Mouse (Mus musculus) embryonic facial prominence, embryonic 11.5 days (tissue): ENCODE data around the gene Tcl1. TPM values are rescaled to one million over a fixed set of nuclear protein-coding genes. Genes with fewer than 3 reads are reported as not detected.
"Not testable (repeated sequence)": the region's sequence is repeated elsewhere in the genome, so short reads cannot be mapped to it uniquely, and the experiment has no call there.

Source experiments
- ATAC-seq: fragments of 200-750 bp; cut with Nextera tagmentation; replicated peaks from 2 replicates; pipeline ENCODE4 v1.8.0; 2017; ENCODE audit warnings: low read depth; ENCODE audit not compliant: insufficient number of reproducible peaks, low FRiP score, low TSS enrichment
- DNase-seq: peaks from one replicate; pipeline ENCODE4 v3.0.0-alpha.2; 2015; ENCODE audit warnings: low spot score
- H3K27ac ChIP-seq: fragments of 300-500 bp; sonication (generic); replicated peaks from 2 replicates; pipeline ENCODE4 v1.5.1; 2014; ENCODE audit warnings: mild to moderate bottlenecking, low read depth, low read length, control low read depth
- H3K27me3 ChIP-seq: fragments of 300-500 bp; sonication (generic); 2 replicates; pipeline ENCODE4 v1.6.1; 2014; ENCODE audit warnings: mild to moderate bottlenecking, low read length, moderate library complexity, mixed read lengths; ENCODE audit not compliant: control insufficient read depth, insufficient read depth
- H3K36me3 ChIP-seq: fragments of 300-500 bp; sonication (generic); replicated peaks from 2 replicates; pipeline ENCODE4 v1.6.1; 2014; ENCODE audit warnings: low read depth, mild to moderate bottlenecking, low read length, moderate library complexity, mixed read lengths; ENCODE audit not compliant: control insufficient read depth, insufficient read depth
- H3K4me1 ChIP-seq: fragments of 300-500 bp; sonication (generic); 2 replicates; pipeline ENCODE4 v1.6.1; 2014; ENCODE audit warnings: low read length, mixed read lengths; ENCODE audit not compliant: control insufficient read depth, insufficient read depth
- H3K4me2 ChIP-seq: fragments of 300-500 bp; sonication (generic); 2 replicates; pipeline ENCODE4 v1.6.1; 2014; ENCODE audit warnings: low read depth, mild to moderate bottlenecking, control low read depth, low read length, moderate library complexity
- H3K4me3 ChIP-seq: fragments of 300-500 bp; sonication (generic); 2 replicates; pipeline ENCODE4 v1.5.1; 2014; ENCODE audit warnings: low read depth, low read length, control low read depth
- H3K9ac ChIP-seq: fragments of 300-500 bp; sonication (generic); replicated peaks from 2 replicates; pipeline ENCODE4 v1.6.1; 2014; ENCODE audit warnings: mild to moderate bottlenecking, control low read depth, low read length
- H3K9me3 ChIP-seq: fragments of 300-500 bp; sonication (generic); replicated peaks from 2 replicates; pipeline ENCODE4 v1.6.1; 2016; ENCODE audit warnings: mild to moderate bottlenecking, low read length, inconsistent platforms, mixed read lengths; ENCODE audit not compliant: control insufficient read depth
- WGBS: fragments of 180-500 bp; shearing (Covaris S2); extraction: QIAGEN DNeasy Blood & Tissue Kit; methylation state at CpG from one replicate; pipeline ENCODE4 v1.1.7; 2014; 5-methylcytosine and 5-hydroxymethylcytosine counted together
- polyA plus RNA-seq: library from polyadenylated mRNA; unstranded; fragments of >200 nt; fragmentation: Nextera tagmentation; extraction: Ambion mirVana; gene quantifications from 2 replicates; pipeline ENCODE4 v1.2.1, GENCODE M21; 2014

Gene Tcl1
- polyA plus RNA-seq, 1 experiment from 2014 or later = not detected

DNA sequence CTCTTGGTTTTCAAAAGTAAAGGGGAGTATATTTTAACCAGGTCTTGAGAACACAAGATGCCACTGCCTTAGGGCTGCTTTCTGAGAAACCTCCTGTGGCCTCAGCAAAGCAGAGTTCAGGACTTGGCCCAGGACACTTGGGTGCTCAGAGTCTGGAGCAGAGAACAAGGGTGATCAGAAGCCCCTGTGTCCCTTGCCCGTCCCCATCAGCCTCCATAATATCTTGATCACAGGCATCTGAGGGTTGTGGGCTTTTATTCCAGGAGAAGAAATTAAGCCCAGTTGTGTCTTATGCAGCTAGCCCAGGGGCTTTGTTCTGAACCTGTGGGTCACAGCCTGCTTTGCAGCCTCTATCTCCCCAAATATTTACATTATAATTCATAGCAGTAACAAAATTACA lies 20.9 kb downstream of the Tcl1 start, which contains the start of gene Tcl1b4:
TSS of gene Tcl1b4 (plus strand) at position 301 of the 400 bp plus-strand sequence.
- not testable (repeated sequence) for H3K9me3 ChIP-seq, H3K9ac ChIP-seq, ATAC-seq, H3K27me3 ChIP-seq, DNase-seq, H3K4me3 ChIP-seq, H3K27ac ChIP-seq, H3K4me2 ChIP-seq, H3K36me3 ChIP-seq, H3K4me1 ChIP-seq
- 68% methylated on average over 1 of the region's 1 CpGs for WGBS

- H3K27ac ChIP-seq, H3K9me3 ChIP-seq, H3K4me3 ChIP-seq, H3K4me2 ChIP-seq, H3K4me1 ChIP-seq, H3K27me3 ChIP-seq, H3K36me3 ChIP-seq, H3K9ac ChIP-seq, DNase-seq, ATAC-seq: not testable (repeated sequence)
- WGBS = 44% methylated on average over 7 of the region's 7 CpGs
Observed at GRCm38 (mm10) chr12:105199684-105200497, 22.7 kb downstream of the Tcl1 start.

GRCm38 (mm10) chr12:105190743-105191142 lies 31.9 kb downstream of the Tcl1 start, which contains the start of gene Tcl1b3:
Gene Tcl1b3 (plus strand): TSS chr12:105191043.
- not testable (repeated sequence) for ATAC-seq, H3K36me3 ChIP-seq, H3K4me2 ChIP-seq, H3K27ac ChIP-seq, H3K4me1 ChIP-seq, DNase-seq, H3K9me3 ChIP-seq, H3K4me3 ChIP-seq, H3K9ac ChIP-seq, H3K27me3 ChIP-seq
- 89% methylated on average over 6 of the region's 6 CpGs for WGBS

DNA sequence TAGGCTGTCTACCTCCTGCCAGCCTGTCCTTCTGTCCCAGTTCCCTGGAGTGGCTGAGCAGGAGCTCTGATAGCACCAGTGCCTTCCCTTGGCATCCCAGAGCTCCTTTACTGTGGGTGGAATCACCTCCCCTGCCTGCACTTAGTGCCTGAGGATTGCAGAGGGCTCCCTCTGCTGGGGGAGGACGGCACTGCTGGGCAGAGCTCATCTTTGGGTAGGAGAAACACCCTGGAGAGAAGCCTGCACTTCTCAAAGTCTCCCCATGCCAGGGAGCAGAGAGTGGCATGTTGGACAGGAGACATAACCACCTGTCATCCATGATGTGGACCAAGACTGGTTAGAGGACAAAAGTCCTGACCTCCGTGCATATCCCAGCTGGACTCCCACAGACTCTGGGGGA lies 33.6 kb downstream of the Tcl1 start:
- H3K9me3 ChIP-seq, H3K36me3 ChIP-seq, ATAC-seq, H3K27me3 ChIP-seq, H3K4me1 ChIP-seq, H3K4me2 ChIP-seq, H3K27ac ChIP-seq, H3K9ac ChIP-seq, H3K4me3 ChIP-seq, DNase-seq: not testable (repeated sequence)
- WGBS = 59% methylated on average over 2 of the region's 2 CpGs

- ATAC-seq, H3K4me1 ChIP-seq, H3K9me3 ChIP-seq, H3K27ac ChIP-seq, H3K4me2 ChIP-seq, DNase-seq, H3K36me3 ChIP-seq, H3K27me3 ChIP-seq, H3K4me3 ChIP-seq, H3K9ac ChIP-seq: not testable (repeated sequence)
- 69% methylated on average over 4 of the region's 4 CpGs for WGBS
Observed at GRCm38 (mm10) chr12:105181040-105181644, 41.5 kb downstream of the Tcl1 start.

- not testable (repeated sequence) for H3K27ac ChIP-seq, ATAC-seq, H3K4me3 ChIP-seq, DNase-seq, H3K4me2 ChIP-seq, H3K36me3 ChIP-seq, H3K9ac ChIP-seq, H3K9me3 ChIP-seq, H3K4me1 ChIP-seq, H3K27me3 ChIP-seq
- 66% methylated on average over 3 of the region's 3 CpGs for WGBS
Observed at GRCm38 (mm10) chr12:105176044-105176443, 46.5 kb downstream of the Tcl1 start, which contains the start of gene Tcl1b5. Gene Tcl1b5 (plus strand): TSS chr12:105176344.

DNA sequence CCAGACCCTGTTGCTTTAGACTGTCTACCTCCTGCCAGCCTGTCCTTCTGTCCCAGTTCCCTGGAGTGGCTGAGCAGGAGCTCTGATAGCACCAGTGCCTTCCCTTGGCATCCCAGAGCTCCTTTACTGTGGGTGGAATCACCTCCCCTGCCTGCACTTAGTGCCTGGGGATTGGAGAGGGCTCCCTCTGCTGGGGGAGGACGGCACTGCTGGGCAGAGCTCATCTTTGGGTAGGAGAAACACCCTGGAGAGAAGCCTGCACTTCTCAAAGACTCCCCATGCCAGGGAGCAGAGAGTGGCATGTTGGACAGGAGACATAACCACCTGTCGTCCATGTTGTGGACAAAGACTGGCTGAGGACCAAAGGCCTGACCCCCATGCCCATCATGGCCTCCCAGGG lies 48.3 kb downstream of the Tcl1 start:
- H3K27ac ChIP-seq, DNase-seq, H3K27me3 ChIP-seq, ATAC-seq, H3K4me3 ChIP-seq, H3K9me3 ChIP-seq, H3K9ac ChIP-seq, H3K4me2 ChIP-seq, H3K36me3 ChIP-seq, H3K4me1 ChIP-seq: not testable (repeated sequence)
- 33% methylated on average over 2 of the region's 2 CpGs for WGBS

GRCm38 (mm10) chr12:105173366-105173765 lies 49.2 kb downstream of the Tcl1 start:
- Histone ChIP-seq H3K9ac (no peak overlapping the region), H3K4me1 (no peaks in the 10 kb centered on the region), H3K27me3 (no peaks in the 10 kb centered on the region), H3K27ac (no peak overlapping the region), H3K4me3 (no peak overlapping the region), H3K36me3 (no peaks in the 10 kb centered on the region), H3K4me2 (no peak overlapping the region), H3K9me3 (no peaks in the 10 kb centered on the region)
- WGBS = 85% methylated on average over 2 of the region's 2 CpGs
- DNase-seq = no peak
- no peak for ATAC-seq
